Comparison of ENCODE assay signal across 10 mouse cellular contexts in genomic region chr5:134236796-134237195, GRCm38 (mm10). TPM values are rescaled to one million over a fixed set of nuclear protein-coding genes. Genes with fewer than 3 reads are reported as not detected.
DNase-seq lines count a peak whose midpoint lies in the region; ATAC-seq and TF ChIP-seq lines count a peak whose summit lies in the region.
"Had no signal": no experiment of that assay in that cellular context is flagged by ENCODE, and none has a peak within 500 bp of the region (broad histone marks: within the 10 kb centered on the region; RNA-seq: fewer than 3 reads in every experiment).

No protein-coding gene starts in this region.

- TF ChIP-seq CTCF in MEL (IDR thresholded peaks at IDR 0.05 in 2 of 3, conservative IDR thresholded peaks at IDR 0.05 in 1 of 3; ENCODE audit: control insufficient read depth in 1 of 3, insufficient read depth in 1 of 3, low read depth in 2 of 3, low read length in 3 of 3, poor library complexity in 1 of 3, severe bottlenecking in 1 of 3) = no peak
- no peak for TF ChIP-seq CTCF in thymus, adult 2 months (IDR thresholded peaks at IDR 0.05; ENCODE audit: borderline replicate concordance, control insufficient read depth, extremely low read depth, insufficient read depth, low read length, poor library complexity)

- no peaks in the 10 kb centered on the region for H3K79me2 ChIP-seq in MEL (ENCODE audit: control insufficient read depth, insufficient read depth, low read length, poor library complexity)

- ATAC-seq in liver, embryonic 11.5 days (replicated peaks; ENCODE audit: low FRiP score) = no peak
- peak; percentile 63 for ATAC-seq in megakaryocyte, adult 5-6 weeks (ENCODE audit: poor library complexity, severe bottlenecking)

- no peak overlapping the region for H3K4me3 ChIP-seq in liver, embryonic 11.5 days (ENCODE audit: low read depth, low read length)
- H3K4me3 ChIP-seq in MEL (ENCODE audit: control insufficient read depth in 1 of 2, insufficient read depth in 1 of 2, low read depth in 2 of 2, low read length in 2 of 2) = no peak overlapping the region
- no peak overlapping the region for H3K4me3 ChIP-seq in thymus, adult 2 months (ENCODE audit: control insufficient read depth, insufficient read depth, low read length)

- 73% methylated on average over 6 of the region's 6 CpGs for WGBS in liver, embryonic 11.5 days
- WGBS in thymus, adult 2 months = 14% methylated on average over 6 of the region's 6 CpGs

- TF ChIP-seq POLR2A in MEL (IDR thresholded peaks at IDR 0.05; ENCODE audit: control insufficient read depth in 1 of 2, insufficient read depth in 1 of 2, low read depth in 1 of 2, low read length in 2 of 2, poor library complexity in 1 of 2) = no peak
- no peak for TF ChIP-seq POLR2A in thymus, adult 2 months (IDR thresholded peaks at IDR 0.05; ENCODE audit: control insufficient read depth, extremely low read depth, insufficient read depth, low read length, poor library complexity)

- 0 out of 2 replicates have a peak overlapping the region, but pooled peaks have one; percentile 9 for H3K27ac ChIP-seq in liver, embryonic 11.5 days (ENCODE audit: low read depth, low read length)
- H3K27ac ChIP-seq in MEL (ENCODE audit: control insufficient read depth, low read depth, low read length) = no peak overlapping the region
- H3K27ac ChIP-seq in thymus, adult 2 months (ENCODE audit: control insufficient read depth, insufficient read depth, low read length) = peak overlapping the region; percentile 88

- no peak for TF ChIP-seq RAD21 in MEL (IDR thresholded peaks at IDR 0.05; ENCODE audit: low read depth, low read length)

- no peak for TF ChIP-seq EP300 in MEL (IDR thresholded peaks at IDR 0.05; ENCODE audit: low read depth in 1 of 2, low read length in 2 of 2)

- H3K36me3 ChIP-seq in liver, embryonic 11.5 days (ENCODE audit: control insufficient read depth, insufficient read depth, low read length) = peaks cover 59% of the 10 kb centered on the region
- peaks cover 2 to 4% of the 10 kb centered on the region in 2 experiments; a peak in 3 of 4 replicates for H3K36me3 ChIP-seq in MEL (ENCODE audit: control insufficient read depth in 1 of 2, insufficient read depth in 2 of 2, low read length in 2 of 2)
- peaks cover 40% of the 10 kb centered on the region for H3K36me3 ChIP-seq in thymus, adult 2 months (ENCODE audit: control insufficient read depth, insufficient read depth, low read length)

- DNase-seq in liver, embryonic 11.5 days (ENCODE audit: low spot score) = no peak
- no peak for DNase-seq in liver
- DNase-seq in MEL (ENCODE audit: low read depth, low spot score) = peak; percentile 36
- DNase-seq in thymus, adult 2 months = peak; percentile 82
- no peak for DNase-seq in cerebellum, adult 11-12 months
- DNase-seq in gastrocnemius, postnatal 10 days = no peak
- DNase-seq in right cerebral cortex, postnatal 4 days = no peak
- DNase-seq: adrenal gland, postnatal 10 days; cerebellum, postnatal 36 days had no signal

- H3K4me2 ChIP-seq in liver, embryonic 11.5 days = no peak overlapping the region

- H3K4me1 ChIP-seq in liver, embryonic 11.5 days (replicated peaks; ENCODE audit: control insufficient read depth, insufficient read depth, low read length) = peaks cover 25% of the 10 kb centered on the region
- peaks cover 2 to 8% of the 10 kb centered on the region in 2 experiments; a peak in 1 of 4 replicates for H3K4me1 ChIP-seq in MEL (ENCODE audit: control insufficient read depth in 1 of 2, insufficient read depth in 2 of 2, low read length in 2 of 2)
- H3K4me1 ChIP-seq in thymus, adult 2 months (replicated peaks; ENCODE audit: control insufficient read depth, insufficient read depth, low read length) = peaks cover 61% of the 10 kb centered on the region

- no peaks in the 10 kb centered on the region for H3K27me3 ChIP-seq in liver, embryonic 11.5 days (replicated peaks; ENCODE audit: control insufficient read depth, insufficient read depth, low read length)
- H3K27me3 ChIP-seq in MEL (ENCODE audit: control insufficient read depth in 1 of 2, insufficient read depth in 2 of 2, low read length in 2 of 2) = no peaks in the 10 kb centered on the region
- H3K27me3 ChIP-seq in thymus, adult 2 months (ENCODE audit: control insufficient read depth, insufficient read depth, low read length) = no peaks in the 10 kb centered on the region

- no peak overlapping the region for H3K9ac ChIP-seq in liver, embryonic 11.5 days (ENCODE audit: low read depth, low read length)
- no peak overlapping the region for H3K9ac ChIP-seq in MEL (ENCODE audit: control insufficient read depth, low read depth, low read length, poor library complexity, severe bottlenecking)

- no peaks in the 10 kb centered on the region for H3K9me3 ChIP-seq in liver, embryonic 11.5 days (ENCODE audit: control insufficient read depth, low read length)
- H3K9me3 ChIP-seq in MEL (replicated peaks; ENCODE audit: insufficient read depth, low read length) = no peaks in the 10 kb centered on the region

TF ChIP-seq in MEL, 35 proteins besides CTCF, POLR2A, EP300 and RAD21:
- TF ChIP-seq BHLHE40 (IDR thresholded peaks at IDR 0.05; ENCODE audit: borderline replicate concordance, low read depth, low read length) (no peak), NELFE (IDR thresholded peaks at IDR 0.05; ENCODE audit: low read depth, low read length) (no peak), USF2 (IDR thresholded peaks at IDR 0.05; ENCODE audit: borderline replicate concordance in 1 of 2, insufficient read depth in 1 of 2, low read depth in 1 of 2, low read length in 2 of 2) (no peak), ELF1 (IDR thresholded peaks at IDR 0.05; ENCODE audit: low read depth, low read length) (no peak), HCFC1 (IDR thresholded peaks at IDR 0.05; ENCODE audit: low read depth, low read length) (no peak), SIN3A (IDR thresholded peaks at IDR 0.05; ENCODE audit: low read length) (no peak), POLR2AphosphoS5 (IDR thresholded peaks at IDR 0.05; ENCODE audit: borderline replicate concordance, low read depth, low read length) (no peak), MEF2A (IDR thresholded peaks at IDR 0.05; ENCODE audit: extremely low read depth, insufficient replicate concordance, low read depth, low read length, poor library complexity, severe bottlenecking) (no peak), MYC (IDR thresholded peaks at IDR 0.05; ENCODE audit: low read depth, low read length) (no peak), E2F4 (IDR thresholded peaks at IDR 0.05; ENCODE audit: borderline replicate concordance, low read depth, low read length) (no peak), UBTF (IDR thresholded peaks at IDR 0.05; ENCODE audit: borderline replicate concordance, insufficient read depth, low read depth, low read length) (no peak), MAX (IDR thresholded peaks at IDR 0.05; ENCODE audit: low read length) (no peak), ZC3H11A (IDR thresholded peaks at IDR 0.05; ENCODE audit: low read depth, low read length) (no peak), USF1 (IDR thresholded peaks at IDR 0.05; ENCODE audit: low read depth, low read length) (no peak), ETS1 (IDR thresholded peaks at IDR 0.05; ENCODE audit: low read depth, low read length) (no peak), NRF1 (IDR thresholded peaks at IDR 0.05; ENCODE audit: insufficient read depth, low read depth, low read length, poor library complexity, severe bottlenecking) (no peak), CHD1 (IDR thresholded peaks at IDR 0.05; ENCODE audit: low read depth, low read length) (no peak), TCF12 (IDR thresholded peaks at IDR 0.05; ENCODE audit: low read depth, low read length) (no peak), SMC3 (IDR thresholded peaks at IDR 0.05; ENCODE audit: low read depth, low read length) (no peak), JUND (IDR thresholded peaks at IDR 0.05; ENCODE audit: low read depth, low read length) (no peak)
TF ChIP-seq in MEL: peak in this region for 0.

RNA-seq across cellular contexts. Expression of gene Ncf1, which starts 7.4 kb away (rescaled TPM):
- polyA plus RNA-seq in liver, embryonic 11.5 days (2014; fragmentation: Nextera tagmentation; extraction: Ambion mirVana) = 9.3 and 11.7 TPM in 2 replicates
- 0.58 and 0.59 TPM in 2 replicates for total RNA-seq in MEL (2012; rRNA removed)
- polyA plus RNA-seq in MEL (2012; ENCODE audit: insufficient read depth in 1 of 2, insufficient read length in 2 of 2, low read depth in 1 of 2, low replicate concordance in 2 of 2, missing spikeins in 1 of 2) = 1 to 10 TPM in 1 of 2 experiments, not detected in 1; 3.3 TPM
- 284 and 306 TPM in 2 replicates for total RNA-seq in megakaryocyte, adult 5-6 weeks (2015)
- total RNA-seq in megakaryocyte, adult 5-6 weeks (2017) = 339 and 371 TPM in 2 replicates
- 28.6 and 35.9 TPM in 2 replicates for polyA plus RNA-seq in thymus, adult 2 months (2012; rRNA removed)
- total RNA-seq in gastrocnemius, postnatal 10 days (2021) = 1 to 10 TPM; 3.4 to 4.7 TPM

RNA-seq across cellular contexts. Expression of gene Gtf2ird2, which starts 53.0 kb away (rescaled TPM):
- 5.1 and 5.9 TPM in 2 replicates for polyA plus RNA-seq in liver, embryonic 11.5 days (2014; fragmentation: Nextera tagmentation; extraction: Ambion mirVana)
- total RNA-seq in MEL (2012; rRNA removed) = 2.6 and 3.6 TPM in 2 replicates
- 1 to 10 TPM in 1 of 2 experiments, not detected in 1; 4.6 TPM for polyA plus RNA-seq in MEL (2012; ENCODE audit: insufficient read depth in 1 of 2, insufficient read length in 2 of 2, low read depth in 1 of 2, low replicate concordance in 2 of 2, missing spikeins in 1 of 2)
- 2.7 and 4.4 TPM in 2 replicates for total RNA-seq in megakaryocyte, adult 5-6 weeks (2015)
- 2.5 and 3.2 TPM in 2 replicates for total RNA-seq in megakaryocyte, adult 5-6 weeks (2017)
- 9.7 and 9.9 TPM in 2 replicates for polyA plus RNA-seq in thymus, adult 2 months (2012; rRNA removed)
- 1 to 10 TPM; 6.1 to 7.2 TPM for total RNA-seq in gastrocnemius, postnatal 10 days (2021)

Comparison
In these comparisons a context has a peak if more than half of its experiments do, and no peak if none do; other contexts are left out.
1. DNase-seq: peak in MEL (single experiment) and thymus, adult 2 months (single experiment); none in liver, embryonic 11.5 days (single experiment), liver (single experiment), cerebellum, adult 11-12 months (single experiment), gastrocnemius, postnatal 10 days (single experiment) and right cerebral cortex, postnatal 4 days (single experiment).
2. RNA of gene Ncf1, which starts 7.4 kb away (total RNA-seq): 284 to 371 TPM in megakaryocyte, adult 5-6 weeks; 3.4 to 4.7 TPM in gastrocnemius, postnatal 10 days and 0.58 to 0.59 TPM in MEL; every median in the first group is over 10 times any median in the second.